Mouse (Mus musculus) G1E (cell line): ENCODE data around the gene Fkbp7. TPM values are rescaled to one million over a fixed set of nuclear protein-coding genes. Genes with fewer than 3 reads are reported as not detected.

Experiments used
- ATAC-seq: 2 replicates; pipeline ENCODE4 v1.8.0; 2016; ENCODE audit warnings: mild to moderate bottlenecking; ENCODE audit not compliant: insufficient number of reproducible peaks, poor library complexity, low FRiP score, severe bottlenecking; ENCODE audit errors: extremely low read depth
- DNase-seq: peaks from one replicate; pipeline ENCODE4 v3.0.0; 2012; ENCODE audit warnings: low spot score
- H3K27me3 ChIP-seq: 2 replicates; pipeline ENCODE4 v1.6.1; 2012; ENCODE audit warnings: mild to moderate bottlenecking, low read length, inconsistent platforms; ENCODE audit not compliant: insufficient read depth
- H3K36me3 ChIP-seq: replicated peaks from 2 replicates; pipeline ENCODE3; 2012; ENCODE audit warnings: mild to moderate bottlenecking, inconsistent platforms
- H3K4me1 ChIP-seq: 2 replicates; pipeline ENCODE4 v1.6.1; 2012; ENCODE audit warnings: low read depth, low read length, inconsistent platforms, mixed read lengths; ENCODE audit not compliant: insufficient read depth
- H3K4me3 ChIP-seq: 2 replicates; pipeline ENCODE4 v1.5.1; 2012; ENCODE audit warnings: low read depth, mild to moderate bottlenecking, inconsistent platforms, low read length, moderate library complexity, mixed read lengths
- H3K9me3 ChIP-seq: replicated peaks from 2 replicates; pipeline ENCODE4 v1.6.1; 2012; ENCODE audit warnings: inconsistent platforms
- CTCF ChIP-seq: IDR thresholded peaks from 2 replicates; pipeline ENCODE4 v1.5.1; 2012; ENCODE audit warnings: low read depth, low read length, inconsistent platforms, mixed read lengths
- GATA1 ChIP-seq: IDR thresholded peaks from 2 replicates; pipeline ENCODE4 v1.6.1; 2012; ENCODE audit warnings: borderline replicate concordance, low read length, inconsistent platforms, mixed read lengths
- GATA2 ChIP-seq: IDR thresholded peaks from 2 replicates; pipeline ENCODE4 v1.6.1; 2012; ENCODE audit warnings: low read depth, low read length, inconsistent platforms, borderline replicate concordance
- POLR2AphosphoS5 ChIP-seq: IDR thresholded peaks from 2 replicates; pipeline ENCODE4 v1.6.1; 2012; ENCODE audit warnings: low read depth, low read length, inconsistent platforms; ENCODE audit not compliant: insufficient replicate concordance
- TAL1 ChIP-seq: conservative IDR thresholded peaks from 2 replicates; pipeline ENCODE4 v1.6.1; 2012; ENCODE audit warnings: low read depth, low read length, inconsistent platforms, mixed read lengths
- polyA plus RNA-seq: library from polyadenylated mRNA; stranded (reverse); fragments of >175 nt; gene quantifications from 2 replicates; pipeline ENCODE4 v1.2.3, GENCODE M21; 2012
- total RNA-seq, 2 experiments: library from RNA; stranded (forward) in 1 of 2; stranded (reverse) in 1 of 2; fragments of 200-1000 nt in 1 of 2; fragments of >200 nt in 1 of 2; fragmentation: Nextera tagmentation in 1 of 2; gene quantifications; 2 replicates each; pipeline ENCODE4 v1.2.3; 2014 to 2017

Fkbp7 gene
- total and polyA plus RNA-seq, 3 experiments, result 0.29 to 9.9 (median 5.3) TPM

DNA sequence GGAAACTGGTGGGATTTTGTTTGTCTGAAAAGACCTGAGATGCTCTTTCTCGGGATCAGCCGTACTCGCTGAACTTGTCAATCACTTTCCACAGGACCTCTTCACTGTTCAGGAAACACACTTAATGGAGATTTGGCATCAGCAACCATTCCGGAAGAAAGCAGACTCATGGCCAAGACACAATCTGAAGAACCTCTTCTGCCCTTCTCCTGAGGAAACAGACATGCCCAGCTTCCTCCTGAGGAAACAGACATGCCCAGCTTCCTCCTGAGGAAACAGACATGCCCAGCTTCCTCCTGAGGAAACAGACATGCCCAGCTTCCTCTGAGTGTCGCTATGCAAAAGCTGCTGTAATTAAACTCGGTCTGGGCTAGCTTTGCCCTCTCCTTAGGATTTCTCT lies 22.4 kb upstream of the Fkbp7 start:
- H3K27me3 ChIP-seq, result no peaks in the 10 kb centered on the region
- peaks cover 89% of the 10 kb centered on the region for H3K36me3 ChIP-seq
- DNase-seq, result no peak
- no peak for TF ChIP-seq TAL1
- no peak for TF ChIP-seq POLR2AphosphoS5
- ATAC-seq, result no peak
- H3K4me3 ChIP-seq, result no peak overlapping the region
- no peaks in the 10 kb centered on the region for H3K4me1 ChIP-seq
- no peaks in the 10 kb centered on the region for H3K9me3 ChIP-seq

GRCm38 (mm10) chr2:76693765-76694164 lies 20.8 kb upstream of the Fkbp7 start:
- Histone ChIP-seq H3K27me3 (no peaks in the 10 kb centered on the region), H3K4me1 (no peaks in the 10 kb centered on the region), H3K9me3 (no peaks in the 10 kb centered on the region), H3K36me3 (peaks cover 85% of the 10 kb centered on the region), H3K4me3 (no peak overlapping the region)
- ATAC-seq (no peak), DNase-seq (no peak)
- no peak for TF ChIP-seq CTCF
- no peak for TF ChIP-seq GATA2
- TF ChIP-seq GATA1, result no peak
- no peak for TF ChIP-seq POLR2AphosphoS5
- TF ChIP-seq TAL1, result no peak

DNA sequence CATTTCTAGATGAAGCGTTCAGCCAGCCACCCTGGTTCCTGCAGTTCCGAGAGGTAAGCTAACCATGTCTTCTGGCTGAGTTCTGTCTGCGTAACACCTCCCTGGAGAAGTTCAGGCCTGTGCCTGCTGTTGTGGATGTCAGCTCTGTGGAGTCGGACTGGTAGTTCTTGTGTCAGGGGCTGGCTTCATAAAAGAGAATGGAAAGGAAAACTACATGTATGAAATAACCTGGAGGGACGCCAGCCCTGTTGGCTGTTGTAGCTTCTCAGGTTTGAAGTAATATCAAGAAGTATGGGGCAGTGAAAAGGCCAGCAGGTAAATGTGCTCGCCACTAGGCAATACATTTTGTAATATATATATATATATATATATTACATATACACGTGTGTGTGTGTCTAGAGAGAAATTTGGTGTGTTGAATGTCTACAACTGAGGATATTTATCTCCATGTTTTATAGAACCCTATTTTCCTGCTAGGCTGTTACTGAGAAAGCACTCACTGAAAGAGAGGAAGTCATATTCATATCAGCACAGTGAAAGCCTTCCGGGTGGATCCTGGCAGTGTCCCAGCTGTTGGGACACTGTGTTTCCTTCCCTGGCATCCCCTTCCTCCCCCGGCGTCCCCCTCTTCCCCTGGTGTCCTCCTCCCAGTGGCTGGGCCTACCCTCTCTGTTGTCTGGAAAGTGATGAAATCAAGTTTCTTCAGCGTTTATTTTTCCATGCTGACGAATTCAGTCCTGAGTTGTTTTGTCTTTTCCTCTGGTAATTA lies 17.7 kb upstream of the Fkbp7 start:
- Histone ChIP-seq H3K27me3 (no peaks in the 10 kb centered on the region), H3K4me1 (no peaks in the 10 kb centered on the region), H3K36me3 (peaks cover 96% of the 10 kb centered on the region), H3K4me3 (no peak overlapping the region), H3K9me3 (no peaks in the 10 kb centered on the region)
- DNase-seq (no peak), ATAC-seq (no peak)
- TF ChIP-seq GATA2 (no peak), TAL1 (no peak), CTCF (no peak), POLR2AphosphoS5 (no peak), GATA1 (no peak)

DNA sequence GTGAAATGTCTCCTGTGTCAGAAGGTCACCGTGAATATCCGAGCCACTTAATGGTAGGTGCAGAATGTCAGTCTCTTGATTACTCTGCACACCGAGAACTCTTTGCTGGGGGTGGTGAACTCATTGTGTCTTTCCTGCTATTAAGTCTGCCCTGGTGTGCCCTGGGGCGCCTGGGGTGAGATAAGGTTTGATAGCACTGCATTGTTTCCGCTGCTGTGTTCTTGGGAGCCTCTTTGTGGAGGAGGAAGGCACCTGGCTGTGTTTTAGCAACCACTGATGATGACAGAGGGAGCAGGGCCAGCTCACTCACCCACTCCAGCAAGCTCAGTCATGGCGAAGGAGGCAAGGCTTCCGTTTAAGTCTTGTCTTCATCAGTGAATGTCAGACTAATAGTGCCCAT lies 15.2 kb upstream of the Fkbp7 start:
- no peak for DNase-seq
- Histone ChIP-seq H3K36me3 (peaks cover 93% of the 10 kb centered on the region), H3K27me3 (no peaks in the 10 kb centered on the region), H3K4me1 (no peaks in the 10 kb centered on the region), H3K9me3 (no peaks in the 10 kb centered on the region), H3K4me3 (no peak overlapping the region)
- no peak for ATAC-seq
- TF ChIP-seq GATA2, result no peak
- no peak for TF ChIP-seq CTCF
- no peak for TF ChIP-seq GATA1
- TF ChIP-seq POLR2AphosphoS5, result no peak
- no peak for TF ChIP-seq TAL1

- TF ChIP-seq TAL1 (no peak), POLR2AphosphoS5 (no peak), GATA1 (no peak), CTCF (no peak), GATA2 (no peak)
- no peaks in the 10 kb centered on the region for H3K27me3 ChIP-seq
- no peaks in the 10 kb centered on the region for H3K9me3 ChIP-seq
- DNase-seq, result no peak
- no peak for ATAC-seq
- H3K4me3 ChIP-seq, result no peak overlapping the region
- no peaks in the 10 kb centered on the region for H3K4me1 ChIP-seq
- H3K36me3 ChIP-seq, result peaks cover 93% of the 10 kb centered on the region
Measured at GRCm38 (mm10) chr2:76687608-76688007, 14.7 kb upstream of the Fkbp7 start.

DNA sequence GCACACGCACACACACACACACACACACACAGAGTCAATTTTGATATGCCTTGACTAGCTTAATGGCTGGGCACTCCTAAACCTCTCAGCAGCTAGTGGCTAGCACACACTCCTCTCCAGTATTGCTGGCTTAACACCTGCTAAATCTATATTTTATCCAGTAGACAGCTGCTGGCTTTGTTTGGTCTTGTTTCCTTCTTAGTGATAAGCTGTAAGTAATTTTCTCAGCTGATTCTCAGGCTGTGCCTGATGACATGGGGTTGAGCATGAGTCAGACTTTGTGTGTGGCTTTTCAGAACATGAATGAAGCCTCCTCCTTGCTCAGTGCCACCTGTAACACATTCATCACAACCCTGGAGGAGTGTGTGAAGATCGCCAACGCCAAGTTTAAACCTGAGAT lies 14.1 kb upstream of the Fkbp7 start:
- no peak for ATAC-seq
- no peak for DNase-seq
- Histone ChIP-seq H3K27me3 (no peaks in the 10 kb centered on the region), H3K36me3 (peaks cover 93% of the 10 kb centered on the region), H3K9me3 (no peaks in the 10 kb centered on the region), H3K4me3 (no peak overlapping the region), H3K4me1 (no peaks in the 10 kb centered on the region)
- TF ChIP-seq GATA1, result no peak
- TF ChIP-seq GATA2, result no peak
- TF ChIP-seq TAL1, result no peak
- no peak for TF ChIP-seq POLR2AphosphoS5
- no peak for TF ChIP-seq CTCF

DNA sequence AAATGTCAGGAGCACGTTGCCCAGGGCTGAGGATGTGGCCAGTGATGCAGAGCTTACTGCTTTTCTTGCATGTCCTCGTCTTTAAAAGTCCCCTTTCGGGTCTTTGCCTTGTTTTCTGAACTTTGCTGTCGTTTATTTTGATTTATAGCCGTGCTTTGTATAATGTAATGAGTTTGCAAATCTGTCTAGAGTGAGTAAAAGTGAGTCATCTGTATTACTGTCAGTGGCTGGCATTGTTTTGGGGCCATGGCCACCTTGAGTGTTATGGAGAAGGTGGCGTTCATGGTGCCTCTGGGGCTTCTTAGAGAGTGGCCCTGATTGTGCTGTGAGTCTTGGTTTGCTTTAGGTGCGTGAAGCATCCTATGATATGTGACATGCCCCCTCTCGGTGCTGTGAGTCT lies 9.4 kb upstream of the Fkbp7 start:
- peaks cover 94% of the 10 kb centered on the region for H3K36me3 ChIP-seq

More for the DNA sequence above, 9.4 kb upstream of the Fkbp7 start:
- DNase-seq, result no peak
- no peaks in the 10 kb centered on the region for H3K27me3 ChIP-seq
- TF ChIP-seq CTCF, result no peak
- TF ChIP-seq POLR2AphosphoS5, result no peak
- TF ChIP-seq GATA1, result no peak
- no peak for TF ChIP-seq TAL1
- no peak for TF ChIP-seq GATA2
- H3K4me3 ChIP-seq, result no peak overlapping the region
- H3K4me1 ChIP-seq, result peaks cover 8% of the 10 kb centered on the region
- H3K9me3 ChIP-seq, result no peaks in the 10 kb centered on the region
- no peak for ATAC-seq
